Mouse (Mus musculus): ENCODE measurements around the gene Rab34. TPM values are rescaled to one million over a fixed set of nuclear protein-coding genes. Genes with fewer than 3 reads are reported as not detected.

Rab34 gene
- polyA plus RNA-seq, 1 experiment: 18.5 TPM

- TF ChIP-seq POLR2A (IDR thresholded peaks at IDR 0.05; ENCODE audit: control insufficient read depth, extremely low read depth, insufficient read depth, low read length, poor library complexity): peak; percentile 49; the same call in 1 of the 2 replicates
- no peak; the same call in 1 of the 2 replicates for TF ChIP-seq CTCF (IDR thresholded peaks at IDR 0.05; ENCODE audit: borderline replicate concordance, control insufficient read depth, extremely low read depth, insufficient read depth, low read length, poor library complexity)
- peak; percentile 81 for DNase-seq
- under 1% methylated on average over 22 of the region's 22 CpGs for WGBS
- peaks cover 33% of the 10 kb centered on the region for H3K4me1 ChIP-seq (replicated peaks; ENCODE audit: control insufficient read depth, insufficient read depth, low read length)
- H3K36me3 ChIP-seq (ENCODE audit: control insufficient read depth, insufficient read depth, low read length): peaks cover 19% of the 10 kb centered on the region
- peak overlapping the region; percentile 82 for H3K27ac ChIP-seq (ENCODE audit: control insufficient read depth, insufficient read depth, low read length)
- peak overlapping the region; percentile 87 for H3K4me3 ChIP-seq (ENCODE audit: control insufficient read depth, insufficient read depth, low read length)
- no peaks in the 10 kb centered on the region for H3K27me3 ChIP-seq (ENCODE audit: control insufficient read depth, insufficient read depth, low read length)
Measured at GRCm38 (mm10) chr11:78163681-78164603, 24.3 kb upstream of the Rab34 start.

GRCm38 (mm10) chr11:78164604-78164923 is 23.7 kb upstream of the Rab34 start:
- Histone ChIP-seq H3K36me3 (ENCODE audit: control insufficient read depth, insufficient read depth, low read length) (peaks cover 19% of the 10 kb centered on the region), H3K27me3 (ENCODE audit: control insufficient read depth, insufficient read depth, low read length) (no peaks in the 10 kb centered on the region), H3K4me3 (ENCODE audit: control insufficient read depth, insufficient read depth, low read length) (peak overlapping the region; percentile 87), H3K4me1 (replicated peaks; ENCODE audit: control insufficient read depth, insufficient read depth, low read length) (peaks cover 36% of the 10 kb centered on the region), H3K27ac (ENCODE audit: control insufficient read depth, insufficient read depth, low read length) (peak overlapping the region; percentile 82)
- TF ChIP-seq POLR2A (IDR thresholded peaks at IDR 0.05; ENCODE audit: control insufficient read depth, extremely low read depth, insufficient read depth, low read length, poor library complexity) (no peak), CTCF (IDR thresholded peaks at IDR 0.05; ENCODE audit: borderline replicate concordance, control insufficient read depth, extremely low read depth, insufficient read depth, low read length, poor library complexity) (no peak)
- WGBS: 1% methylated on average over 14 of the region's 14 CpGs
- no peak for DNase-seq

- no peaks in the 10 kb centered on the region for H3K27me3 ChIP-seq (ENCODE audit: control insufficient read depth, insufficient read depth, low read length)
- peak; percentile 89 for DNase-seq
- peaks cover 36% of the 10 kb centered on the region for H3K4me1 ChIP-seq (replicated peaks; ENCODE audit: control insufficient read depth, insufficient read depth, low read length)
- peak within 1 kb of the TSS; percentile 87 for H3K4me3 ChIP-seq (ENCODE audit: control insufficient read depth, insufficient read depth, low read length)
- peak; percentile 60; the same call in 1 of the 2 replicates for TF ChIP-seq CTCF (IDR thresholded peaks at IDR 0.05; ENCODE audit: borderline replicate concordance, control insufficient read depth, extremely low read depth, insufficient read depth, low read length, poor library complexity)
- TF ChIP-seq POLR2A (IDR thresholded peaks at IDR 0.05; ENCODE audit: control insufficient read depth, extremely low read depth, insufficient read depth, low read length, poor library complexity): peak; percentile 96
- under 1% methylated on average over 75 of the region's 78 CpGs for WGBS
- H3K36me3 ChIP-seq (ENCODE audit: control insufficient read depth, insufficient read depth, low read length): peaks cover 14% of the 10 kb centered on the region
- peak within 1 kb of the TSS; percentile 82 for H3K27ac ChIP-seq (ENCODE audit: control insufficient read depth, insufficient read depth, low read length)
Measured at GRCm38 (mm10) chr11:78164924-78165760, 23.1 kb upstream of the Rab34 start, which contains the start of gene Traf4. Gene Traf4 (minus strand): TSS chr11:78165589.

GRCm38 (mm10) chr11:78165761-78166109 is 22.5 kb upstream of the Rab34 start:
- H3K36me3 ChIP-seq (ENCODE audit: control insufficient read depth, insufficient read depth, low read length): peaks cover 8% of the 10 kb centered on the region

GRCm38 (mm10) chr11:78166161-78166560 is 22.1 kb upstream of the Rab34 start:
- H3K27ac ChIP-seq (ENCODE audit: control insufficient read depth, insufficient read depth, low read length): no peak overlapping the region
- WGBS: 86% methylated on average over 4 of the region's 4 CpGs
- H3K4me1 ChIP-seq (replicated peaks; ENCODE audit: control insufficient read depth, insufficient read depth, low read length): peaks cover 36% of the 10 kb centered on the region
- no peak overlapping the region for H3K4me3 ChIP-seq (ENCODE audit: control insufficient read depth, insufficient read depth, low read length)
- TF ChIP-seq POLR2A (IDR thresholded peaks at IDR 0.05; ENCODE audit: control insufficient read depth, extremely low read depth, insufficient read depth, low read length, poor library complexity) (no peak), CTCF (IDR thresholded peaks at IDR 0.05; ENCODE audit: borderline replicate concordance, control insufficient read depth, extremely low read depth, insufficient read depth, low read length, poor library complexity) (no peak)
- H3K27me3 ChIP-seq (ENCODE audit: control insufficient read depth, insufficient read depth, low read length): no peaks in the 10 kb centered on the region
- DNase-seq: no peak
- H3K36me3 ChIP-seq (ENCODE audit: control insufficient read depth, insufficient read depth, low read length): peaks cover 5% of the 10 kb centered on the region

More at GRCm38 (mm10) chr11:78165761-78166109, 22.5 kb upstream of the Rab34 start:
- WGBS: 6% methylated on average over 16 of the region's 16 CpGs
- H3K4me1 ChIP-seq (replicated peaks; ENCODE audit: control insufficient read depth, insufficient read depth, low read length): peaks cover 36% of the 10 kb centered on the region
- peak overlapping the region; percentile 46 for H3K4me3 ChIP-seq (ENCODE audit: control insufficient read depth, insufficient read depth, low read length)
- no peaks in the 10 kb centered on the region for H3K27me3 ChIP-seq (ENCODE audit: control insufficient read depth, insufficient read depth, low read length)
- TF ChIP-seq CTCF (IDR thresholded peaks at IDR 0.05; ENCODE audit: borderline replicate concordance, control insufficient read depth, extremely low read depth, insufficient read depth, low read length, poor library complexity) (no peak), POLR2A (IDR thresholded peaks at IDR 0.05; ENCODE audit: control insufficient read depth, extremely low read depth, insufficient read depth, low read length, poor library complexity) (no peak)
- DNase-seq: no peak
- no peak overlapping the region for H3K27ac ChIP-seq (ENCODE audit: control insufficient read depth, insufficient read depth, low read length)

GRCm38 (mm10) chr11:78166640-78167039 is 21.6 kb upstream of the Rab34 start:
- peaks cover 36% of the 10 kb centered on the region for H3K4me1 ChIP-seq (replicated peaks; ENCODE audit: control insufficient read depth, insufficient read depth, low read length)
- H3K27ac ChIP-seq (ENCODE audit: control insufficient read depth, insufficient read depth, low read length): no peak overlapping the region
- H3K27me3 ChIP-seq (ENCODE audit: control insufficient read depth, insufficient read depth, low read length): no peaks in the 10 kb centered on the region
- DNase-seq: no peak
- peaks cover 4% of the 10 kb centered on the region; the same call in 1 of the 2 replicates for H3K36me3 ChIP-seq (ENCODE audit: control insufficient read depth, insufficient read depth, low read length)
- WGBS: 89% methylated on average over 6 of the region's 6 CpGs
- H3K4me3 ChIP-seq (ENCODE audit: control insufficient read depth, insufficient read depth, low read length): no peak overlapping the region
- TF ChIP-seq CTCF (IDR thresholded peaks at IDR 0.05; ENCODE audit: borderline replicate concordance, control insufficient read depth, extremely low read depth, insufficient read depth, low read length, poor library complexity) (no peak), POLR2A (IDR thresholded peaks at IDR 0.05; ENCODE audit: control insufficient read depth, extremely low read depth, insufficient read depth, low read length, poor library complexity) (no peak)
